Mouse (Mus musculus) hindbrain, embryonic 16.5 days (tissue): ENCODE data around the gene Zic3. TPM values are rescaled to one million over a fixed set of nuclear protein-coding genes. Genes with fewer than 3 reads are reported as not detected.

ENCODE experiments used
- ATAC-seq: fragments of 200-750 bp; cut with Nextera tagmentation; 2 replicates; pipeline ENCODE4 v1.8.0; 2017; ENCODE audit warnings: moderate TSS enrichment, moderate library complexity
- H3K27ac ChIP-seq: fragments of 300-500 bp; sonication (generic); 2 replicates; pipeline ENCODE4 v1.5.1; 2014; ENCODE audit warnings: low read depth, mild to moderate bottlenecking, control low read depth, low read length, moderate library complexity
- H3K27me3 ChIP-seq: fragments of 300-500 bp; sonication (generic); replicated peaks from 2 replicates; pipeline ENCODE4 v1.6.1; 2014; ENCODE audit warnings: low read length; ENCODE audit not compliant: control insufficient read depth, insufficient read depth
- H3K36me3 ChIP-seq: fragments of 300-500 bp; sonication (generic); 2 replicates; pipeline ENCODE4 v1.6.1; 2014; ENCODE audit warnings: mild to moderate bottlenecking, low read length, moderate library complexity, mixed read lengths; ENCODE audit not compliant: control insufficient read depth, insufficient read depth
- H3K4me1 ChIP-seq: fragments of 300-500 bp; sonication (generic); 2 replicates; pipeline ENCODE4 v1.6.1; 2014; ENCODE audit warnings: low read depth, low read length; ENCODE audit not compliant: control insufficient read depth, insufficient read depth
- H3K4me2 ChIP-seq: fragments of 300-500 bp; sonication (generic); 2 replicates; pipeline ENCODE4 v1.6.1; 2014; ENCODE audit warnings: mild to moderate bottlenecking, low read length, control low read depth, moderate library complexity
- H3K4me3 ChIP-seq: fragments of 300-500 bp; sonication (generic); 2 replicates; pipeline ENCODE4 v1.5.1; 2014; ENCODE audit warnings: mild to moderate bottlenecking, low read length, control low read depth, moderate library complexity
- H3K9ac ChIP-seq: fragments of 300-500 bp; sonication (generic); 2 replicates; pipeline ENCODE4 v1.6.1; 2014; ENCODE audit warnings: low read depth, mild to moderate bottlenecking, control low read depth, low read length, moderate library complexity
- H3K9me3 ChIP-seq: fragments of 300-500 bp; sonication (generic); 2 replicates; pipeline ENCODE4 v1.6.1; 2014; ENCODE audit warnings: mild to moderate bottlenecking, low read length, moderate library complexity; ENCODE audit not compliant: control insufficient read depth
- WGBS: fragments of 180-500 bp; shearing (Covaris S2); extraction: QIAGEN DNeasy Blood & Tissue Kit; methylation state at CpG from one replicate; pipeline ENCODE4 v1.1.7; 2014; 5-methylcytosine and 5-hydroxymethylcytosine counted together
- polyA plus RNA-seq: library from polyadenylated mRNA; unstranded; fragments of >200 nt; fragmentation: Nextera tagmentation; extraction: Ambion mirVana; gene quantifications from 2 replicates; pipeline ENCODE4 v1.2.1, GENCODE M21; 2015

Gene Zic3
- polyA plus RNA-seq = 15.8 and 20.5 TPM in 2 replicates

DNA sequence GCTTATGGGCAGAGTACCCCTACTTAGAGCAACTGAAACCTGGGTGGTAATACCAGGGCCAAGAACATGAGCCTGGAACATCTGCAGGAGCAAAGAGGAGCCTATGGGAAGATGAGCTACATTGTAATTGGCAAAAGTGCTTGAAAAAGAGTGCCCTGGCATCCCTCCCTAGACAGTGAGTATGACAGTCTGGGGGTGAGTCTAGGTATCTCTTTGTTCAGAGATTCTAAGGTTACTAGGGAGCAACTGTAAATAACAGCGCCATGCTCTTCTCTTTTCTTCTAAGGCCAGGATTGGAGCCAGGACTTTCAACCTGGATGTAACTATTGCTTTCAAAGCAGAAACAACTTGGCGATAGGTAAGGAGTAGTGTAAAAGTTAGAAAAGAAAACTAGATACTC lies at the start of gene Zic3:
Gene Zic3, plus strand, starts transcription at position 301 of the 400 bp plus-strand sequence.
- H3K4me3 ChIP-seq = no peak within 1 kb of the TSS
- H3K27ac ChIP-seq = no peak within 1 kb of the TSS
- H3K36me3 ChIP-seq = no peaks in the 10 kb centered on the region
- no peaks in the 10 kb centered on the region for H3K9me3 ChIP-seq
- 89% methylated on average over 2 of the region's 2 CpGs for WGBS
- H3K4me2 ChIP-seq = no peak within 1 kb of the TSS
- no peak for ATAC-seq
- peaks cover 7% of the 10 kb centered on the region for H3K27me3 ChIP-seq
- H3K4me1 ChIP-seq = no peaks in the 10 kb centered on the region
- no peak within 1 kb of the TSS for H3K9ac ChIP-seq

DNA sequence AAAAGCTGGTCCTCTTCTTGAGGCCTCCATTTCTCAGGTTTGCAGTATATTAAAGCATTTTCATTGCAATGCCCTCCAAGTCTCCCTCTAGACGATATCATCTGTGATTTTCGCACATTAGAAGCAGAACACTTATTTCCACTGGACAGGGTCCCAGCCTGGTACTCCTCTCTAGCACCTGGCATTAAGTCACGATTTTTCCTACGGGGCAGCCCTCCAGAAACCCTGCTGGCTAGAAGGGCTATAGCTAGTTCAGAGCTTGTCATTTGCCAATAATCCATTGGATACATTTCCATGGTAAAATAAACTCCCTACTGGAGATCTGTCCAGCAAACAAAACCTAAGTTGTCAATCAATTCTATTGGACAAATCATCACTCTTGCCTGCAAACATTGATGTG lies 40.1 kb upstream of the Zic3 start:
- H3K9ac ChIP-seq = no peak overlapping the region
- H3K27me3 ChIP-seq = no peaks in the 10 kb centered on the region
- no peak for ATAC-seq
- no peak overlapping the region for H3K4me2 ChIP-seq
- H3K4me3 ChIP-seq = no peak overlapping the region
- H3K27ac ChIP-seq = no peak overlapping the region
- 70% methylated on average over 4 of the region's 4 CpGs for WGBS
- no peaks in the 10 kb centered on the region for H3K36me3 ChIP-seq
- no peaks in the 10 kb centered on the region for H3K4me1 ChIP-seq
- H3K9me3 ChIP-seq = no peaks in the 10 kb centered on the region

DNA sequence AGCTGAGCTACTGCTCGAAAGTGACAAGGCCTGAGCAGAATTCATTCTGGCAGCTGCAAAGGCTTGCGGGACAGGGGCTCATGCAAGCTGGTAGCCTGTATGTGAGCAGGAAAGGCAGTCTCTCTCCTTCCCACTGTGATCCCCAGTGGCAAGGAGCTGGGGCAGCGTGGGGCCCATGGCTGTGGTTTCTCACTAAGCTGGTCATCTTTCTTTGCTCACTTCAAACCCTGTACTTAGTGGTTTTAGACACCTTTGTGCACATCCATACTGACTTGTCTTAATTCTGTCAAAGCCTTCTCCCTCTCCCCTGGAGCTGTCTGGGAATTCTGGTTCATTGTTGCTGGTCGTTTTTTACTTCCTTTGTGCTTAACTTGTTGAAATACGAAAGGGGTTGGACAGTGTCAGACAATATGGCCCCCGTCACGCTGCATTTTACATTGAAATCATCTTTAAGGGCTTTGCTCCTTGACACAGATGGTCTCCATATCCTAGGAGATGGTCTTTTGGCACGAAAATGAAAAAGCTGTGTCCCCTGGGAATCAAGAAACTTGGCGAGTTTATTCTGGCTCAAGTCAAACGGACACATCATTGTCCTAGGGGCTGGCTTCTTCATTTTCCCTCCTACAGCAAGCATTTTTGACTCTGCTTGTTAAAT lies 34.9 kb upstream of the Zic3 start:
- no peaks in the 10 kb centered on the region for H3K4me1 ChIP-seq
- H3K27me3 ChIP-seq = no peaks in the 10 kb centered on the region
- peak; percentile 61; the same call in 1 of the 2 replicates for ATAC-seq
- no peaks in the 10 kb centered on the region for H3K36me3 ChIP-seq
- H3K9ac ChIP-seq = no peak overlapping the region
- H3K4me3 ChIP-seq = no peak overlapping the region
- 39% methylated on average over 10 of the region's 10 CpGs for WGBS
- H3K27ac ChIP-seq = no peak overlapping the region
- no peak overlapping the region for H3K4me2 ChIP-seq
- H3K9me3 ChIP-seq = no peaks in the 10 kb centered on the region

- no peaks in the 10 kb centered on the region for H3K9me3 ChIP-seq
- 81% methylated on average over 5 of the region's 5 CpGs for WGBS
- peaks cover 3% of the 10 kb centered on the region; the same call in 1 of the 2 replicates for H3K27me3 ChIP-seq
- no peak overlapping the region for H3K9ac ChIP-seq
- H3K36me3 ChIP-seq = no peaks in the 10 kb centered on the region
- H3K27ac ChIP-seq = no peak overlapping the region
- no peaks in the 10 kb centered on the region for H3K4me1 ChIP-seq
- ATAC-seq = no peak
- no peak overlapping the region for H3K4me3 ChIP-seq
- H3K4me2 ChIP-seq = no peak overlapping the region
Observed at GRCm38 (mm10) chrX:58013391-58013790, 9.1 kb upstream of the Zic3 start.

GRCm38 (mm10) chrX:58014093-58014492 lies 8.4 kb upstream of the Zic3 start:
- ATAC-seq = no peak
- H3K9ac ChIP-seq = no peak overlapping the region
- H3K9me3 ChIP-seq = no peaks in the 10 kb centered on the region
- no peak overlapping the region for H3K27ac ChIP-seq
- H3K4me2 ChIP-seq = no peak overlapping the region
- H3K4me3 ChIP-seq = no peak overlapping the region
- H3K36me3 ChIP-seq = no peaks in the 10 kb centered on the region
- H3K27me3 ChIP-seq = peaks cover 5% of the 10 kb centered on the region; the same call in 1 of the 2 replicates
- WGBS = 28% methylated on average over 12 of the region's 12 CpGs
- no peaks in the 10 kb centered on the region for H3K4me1 ChIP-seq

- no peak overlapping the region for H3K27ac ChIP-seq
- no peak overlapping the region for H3K9ac ChIP-seq
- no peak overlapping the region for H3K4me3 ChIP-seq
- H3K36me3 ChIP-seq = no peaks in the 10 kb centered on the region
- no peak for ATAC-seq
- peaks cover 5% of the 10 kb centered on the region; the same call in 1 of the 2 replicates for H3K27me3 ChIP-seq
- WGBS = 33% methylated on average over 13 of the region's 13 CpGs
- H3K4me1 ChIP-seq = no peaks in the 10 kb centered on the region
- H3K9me3 ChIP-seq = no peaks in the 10 kb centered on the region
- no peak overlapping the region for H3K4me2 ChIP-seq
Observed at GRCm38 (mm10) chrX:58014761-58015160, 7.7 kb upstream of the Zic3 start.

DNA sequence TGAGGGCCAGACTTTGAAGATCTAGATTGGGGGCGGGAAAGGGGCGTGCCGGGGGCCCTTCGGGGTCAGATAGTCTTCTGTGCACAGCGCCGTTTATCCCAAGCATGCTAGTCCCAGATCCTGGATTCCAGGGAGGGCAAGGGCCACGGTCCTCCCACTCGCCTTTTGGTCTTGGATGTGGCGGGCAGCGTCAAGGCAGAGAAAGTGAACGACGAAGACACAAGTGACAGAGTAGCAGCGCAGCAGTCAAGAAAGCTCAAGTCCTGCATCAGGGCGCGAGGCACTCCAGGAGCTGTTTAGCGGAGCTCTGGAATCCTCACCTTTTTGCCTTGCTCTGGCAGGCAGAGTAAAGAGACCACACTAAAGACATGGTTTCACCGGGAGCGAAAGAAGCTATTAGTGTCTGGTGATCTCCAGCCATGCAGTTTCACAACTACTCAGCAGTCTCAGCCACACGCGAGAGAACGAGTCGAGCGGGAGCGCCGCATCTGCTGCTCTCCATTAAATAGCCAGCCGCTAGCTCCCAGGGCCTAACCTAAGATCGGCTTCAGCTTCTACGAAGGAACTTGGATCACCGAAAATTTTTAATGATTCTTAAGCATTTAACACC lies 7.1 kb upstream of the Zic3 start:
- H3K4me1 ChIP-seq = no peaks in the 10 kb centered on the region
- no peak overlapping the region for H3K9ac ChIP-seq
- peaks cover 5% of the 10 kb centered on the region; the same call in 1 of the 2 replicates for H3K27me3 ChIP-seq
- peak overlapping the region; percentile 35 for H3K4me2 ChIP-seq
- no peak overlapping the region for H3K27ac ChIP-seq
- no peaks in the 10 kb centered on the region for H3K9me3 ChIP-seq
- WGBS = 16% methylated on average over 29 of the region's 29 CpGs
- no peak for ATAC-seq
- no peaks in the 10 kb centered on the region for H3K36me3 ChIP-seq
- peak overlapping the region; percentile 6; the same call in 1 of the 2 replicates for H3K4me3 ChIP-seq

GRCm38 (mm10) chrX:58018720-58019119 lies 3.8 kb upstream of the Zic3 start:
- peaks cover 9% of the 10 kb centered on the region for H3K27me3 ChIP-seq

GRCm38 (mm10) chrX:58019257-58019953 lies 3.1 kb upstream of the Zic3 start:
- Histone ChIP-seq H3K27me3 (peaks cover 9% of the 10 kb centered on the region), H3K4me2 (peak overlapping the region; percentile 46), H3K27ac (peak overlapping the region; percentile 25), H3K9ac (no peak overlapping the region; the same call in 1 of the 2 replicates), H3K4me1 (no peaks in the 10 kb centered on the region), H3K4me3 (peak overlapping the region; percentile 29), H3K36me3 (no peaks in the 10 kb centered on the region), H3K9me3 (no peaks in the 10 kb centered on the region)
- peak; percentile 79 for ATAC-seq
- WGBS = 20% methylated on average over 30 of the region's 33 CpGs

More at GRCm38 (mm10) chrX:58018720-58019119, 3.8 kb upstream of the Zic3 start:
- H3K4me1 ChIP-seq = no peaks in the 10 kb centered on the region
- no peak overlapping the region for H3K4me3 ChIP-seq
- no peaks in the 10 kb centered on the region for H3K36me3 ChIP-seq
- ATAC-seq = peak; percentile 24; the same call in 1 of the 2 replicates
- no peaks in the 10 kb centered on the region for H3K9me3 ChIP-seq
- no peak overlapping the region for H3K9ac ChIP-seq
- no peak overlapping the region for H3K27ac ChIP-seq
- 14% methylated on average over 24 of the region's 24 CpGs for WGBS
- H3K4me2 ChIP-seq = peak overlapping the region; percentile 46
